19 mouse cellular contexts compared by ENCODE assay signal in genomic region chr6:140239356-140239755, GRCm38 (mm10).
DNase-seq lines count a peak whose midpoint lies in the region; ATAC-seq and TF ChIP-seq lines count a peak whose summit lies in the region.
"Had no signal": no experiment of that assay in that cellular context is flagged by ENCODE, and none has a peak within 500 bp of the region (broad histone marks: within the 10 kb centered on the region; RNA-seq: fewer than 3 reads in every experiment).

No protein-coding gene starts in this region.

- no peaks in the 10 kb centered on the region for H3K27me3 ChIP-seq in Patski
- H3K27me3 ChIP-seq: hindbrain, embryonic 13.5 days; limb, embryonic 13.5 days had no signal

- in situ Hi-C loops in Patski (cut with MboI; ENCODE audit: low pct_unique_long_range_greater_than_20kb): no loop called here

- POLR2A ChIA-PET in Patski (lab: Charles Lee): no interaction called here

- no peak for TF ChIP-seq CTCF in Patski (IDR thresholded peaks at IDR 0.05)

- peak; percentile 54 to 69 for DNase-seq in cerebellum, postnatal 14 days
- DNase-seq in Patski (ENCODE audit: low read depth, low spot score): no peak
- peak; percentile 83 for DNase-seq in kidney, adult 9 months
- DNase-seq in kidney, postnatal 25 days: peak; percentile 65 to 83
- no peak for DNase-seq in right cerebral cortex, postnatal 25 days
- no peak for DNase-seq in urinary bladder, adult 18-20 months (ENCODE audit: low spot score in 2 of 2)
- no peak for DNase-seq in retina, postnatal 1 day
- DNase-seq: adrenal gland, postnatal 10 days; cerebellum, adult 11-12 months; cerebellum, postnatal 36 days; heart, postnatal 10 days; lung, postnatal 36 days; thymus, postnatal 25 days had no signal

- CTCF ChIA-PET in Patski (lab: Charles Lee): no interaction called here

- ATAC-seq in cerebellum, adult (ENCODE audit: insufficient number of reproducible peaks, low FRiP score, low TSS enrichment): no peak
- ATAC-seq in Patski: peak; percentile 74
- ATAC-seq: activated CD4-positive, CD25-positive, alpha-beta regulatory T cell, adult 4 months; CD4-positive, CD25-positive, alpha-beta regulatory T cell, adult 4 months; midbrain, embryonic 16.5 days had no signal

Comparison
In these comparisons a context has a peak if more than half of its experiments do, and no peak if none do; other contexts are left out.
1. DNase-seq: peak in cerebellum, postnatal 14 days (2 of 2), kidney, adult 9 months (single experiment) and kidney, postnatal 25 days (2 of 2); none in Patski (single experiment), right cerebral cortex, postnatal 25 days (single experiment), urinary bladder, adult 18-20 months (0 of 2) and retina, postnatal 1 day (single experiment).